8 mouse cellular contexts compared by ENCODE assay signal in genomic region chr8:23344161-23344560, GRCm38 (mm10).
A peak's percentile ranks its signal among the peaks of the same experiment; 100 is the strongest.
DNase-seq lines count a peak whose midpoint lies in the region; ATAC-seq and TF ChIP-seq lines count a peak whose summit lies in the region.

No protein-coding gene starts in this region.

- no peak overlapping the region for H3K27ac ChIP-seq in forebrain, postnatal 0 days (ENCODE audit: low read depth, low read length)
- no peak overlapping the region for H3K27ac ChIP-seq in forebrain, embryonic 15.5 days (replicated peaks)
- H3K27ac ChIP-seq in liver, embryonic 14.5 days, result no peak overlapping the region
- no peak overlapping the region for H3K27ac ChIP-seq in liver, embryonic 11.5 days (ENCODE audit: low read depth, low read length)

- TF ChIP-seq EP300 in liver, embryonic 14.5 days (IDR thresholded peaks at IDR 0.05; ENCODE audit: low read depth), result no peak

- intact Hi-C loops in heart, postnatal 10 days (cut with DNase I), result loop anchor here (2.0 to 10.0 kb wide), 3 partner anchors 163 to 1201 kb away; no protein-coding TSS in a partner anchor

- no peak for ATAC-seq in forebrain, postnatal 0 days
- no peak for ATAC-seq in forebrain, embryonic 15.5 days (replicated peaks)
- no peak for ATAC-seq in liver, embryonic 14.5 days (ENCODE audit: insufficient read depth)
- no peak for ATAC-seq in liver, embryonic 11.5 days (replicated peaks; ENCODE audit: low FRiP score)

- H3K36me3 ChIP-seq in forebrain, postnatal 0 days (ENCODE audit: insufficient read depth), result no peaks in the 10 kb centered on the region
- H3K36me3 ChIP-seq in forebrain, embryonic 15.5 days, result no peaks in the 10 kb centered on the region
- no peaks in the 10 kb centered on the region for H3K36me3 ChIP-seq in liver, embryonic 14.5 days (replicated peaks; ENCODE audit: control insufficient read depth, insufficient read depth, low read depth)
- H3K36me3 ChIP-seq in liver, embryonic 11.5 days (ENCODE audit: control insufficient read depth, insufficient read depth, low read length), result no peaks in the 10 kb centered on the region

- WGBS in forebrain, postnatal 0 days, result 20% methylated on average over 4 of the region's 4 CpGs
- 18% methylated on average over 4 of the region's 4 CpGs for WGBS in forebrain, embryonic 15.5 days
- 18% methylated on average over 4 of the region's 4 CpGs for WGBS in liver, embryonic 14.5 days (ENCODE audit: insufficient replicate concordance)
- 27% methylated on average over 4 of the region's 4 CpGs for WGBS in liver, embryonic 11.5 days

- H3K9me3 ChIP-seq in forebrain, postnatal 0 days (ENCODE audit: low read length), result no peaks in the 10 kb centered on the region
- no peaks in the 10 kb centered on the region for H3K9me3 ChIP-seq in forebrain, embryonic 15.5 days
- H3K9me3 ChIP-seq in liver, embryonic 14.5 days (ENCODE audit: control insufficient read depth, low read length), result peaks cover 4% of the 10 kb centered on the region
- H3K9me3 ChIP-seq in liver, embryonic 11.5 days (ENCODE audit: control insufficient read depth, low read length), result no peaks in the 10 kb centered on the region

- TF ChIP-seq CTCF in forebrain, postnatal 0 days (IDR thresholded peaks at IDR 0.05; ENCODE audit: low read depth), result peak; percentile 66
- peak; percentile 49 for TF ChIP-seq CTCF in liver, embryonic 14.5 days (IDR thresholded peaks at IDR 0.05; ENCODE audit: low read depth)

- no peak overlapping the region for H3K9ac ChIP-seq in forebrain, postnatal 0 days
- H3K9ac ChIP-seq in forebrain, embryonic 15.5 days (replicated peaks), result no peak overlapping the region
- no peak overlapping the region for H3K9ac ChIP-seq in liver, embryonic 14.5 days (replicated peaks)
- no peak overlapping the region for H3K9ac ChIP-seq in liver, embryonic 11.5 days (ENCODE audit: low read depth, low read length)

- H3K27me3 ChIP-seq in forebrain, postnatal 0 days (ENCODE audit: insufficient read depth, low read length), result no peaks in the 10 kb centered on the region
- H3K27me3 ChIP-seq in forebrain, embryonic 15.5 days, result no peaks in the 10 kb centered on the region
- no peaks in the 10 kb centered on the region for H3K27me3 ChIP-seq in liver, embryonic 14.5 days (ENCODE audit: control insufficient read depth, insufficient read depth, low read length)
- H3K27me3 ChIP-seq in liver, embryonic 11.5 days (replicated peaks; ENCODE audit: control insufficient read depth, insufficient read depth, low read length), result no peaks in the 10 kb centered on the region

- peak; percentile 53 for DNase-seq in forebrain, postnatal 0 days
- DNase-seq in liver, embryonic 14.5 days (ENCODE audit: low read depth in 3 of 3, low spot score in 3 of 3), result no peak
- no peak for DNase-seq in liver, embryonic 11.5 days (ENCODE audit: low spot score)
- DNase-seq in adrenal gland, adult 18-20 months (ENCODE audit: low spot score in 2 of 2), result peak; percentile 32 to 33
- DNase-seq in heart, postnatal 10 days, result peak; percentile 34 to 67
- DNase-seq in right cerebral cortex, postnatal 14 days, result peak; percentile 9
- DNase-seq in thymus, postnatal 36 days, result no peak

- no peak overlapping the region for H3K4me3 ChIP-seq in forebrain, postnatal 0 days (ENCODE audit: low read depth, low read length)
- H3K4me3 ChIP-seq in forebrain, embryonic 15.5 days, result no peak overlapping the region
- H3K4me3 ChIP-seq in liver, embryonic 14.5 days (ENCODE audit: insufficient read depth in 1 of 2, low read depth in 2 of 2, low read length in 2 of 2), result no peak overlapping the region
- no peak overlapping the region for H3K4me3 ChIP-seq in liver, embryonic 11.5 days (ENCODE audit: low read depth, low read length)

- H3K4me1 ChIP-seq in forebrain, postnatal 0 days (ENCODE audit: insufficient read depth), result no peaks in the 10 kb centered on the region
- H3K4me1 ChIP-seq in forebrain, embryonic 15.5 days, result no peaks in the 10 kb centered on the region
- H3K4me1 ChIP-seq in liver, embryonic 14.5 days (replicated peaks; ENCODE audit: control insufficient read depth in 2 of 2, insufficient read depth in 2 of 2, low read length in 1 of 2), result no peaks in the 10 kb centered on the region
- no peaks in the 10 kb centered on the region for H3K4me1 ChIP-seq in liver, embryonic 11.5 days (replicated peaks; ENCODE audit: control insufficient read depth, insufficient read depth, low read length)

- no peak overlapping the region for H3K4me2 ChIP-seq in forebrain, postnatal 0 days (ENCODE audit: low read depth)
- no peak overlapping the region for H3K4me2 ChIP-seq in forebrain, embryonic 15.5 days (replicated peaks)
- no peak overlapping the region for H3K4me2 ChIP-seq in liver, embryonic 14.5 days (ENCODE audit: low read depth)
- no peak overlapping the region for H3K4me2 ChIP-seq in liver, embryonic 11.5 days

Comparison
In these comparisons a context has a peak if more than half of its experiments do, and no peak if none do; other contexts are left out.
1. DNase-seq: peak in forebrain, postnatal 0 days (single experiment), adrenal gland, adult 18-20 months (2 of 2), heart, postnatal 10 days (2 of 2) and right cerebral cortex, postnatal 14 days (single experiment); none in liver, embryonic 14.5 days (0 of 3), liver, embryonic 11.5 days (single experiment) and thymus, postnatal 36 days (0 of 2).